Mouse (Mus musculus): ENCODE measurements around the gene Fam189b. TPM values are rescaled to one million over a fixed set of nuclear protein-coding genes. Genes with fewer than 3 reads are reported as not detected.

The Fam189b gene
- total RNA-seq, 2 experiments from 2014 or later = 8.8 to 9.0 TPM

DNA sequence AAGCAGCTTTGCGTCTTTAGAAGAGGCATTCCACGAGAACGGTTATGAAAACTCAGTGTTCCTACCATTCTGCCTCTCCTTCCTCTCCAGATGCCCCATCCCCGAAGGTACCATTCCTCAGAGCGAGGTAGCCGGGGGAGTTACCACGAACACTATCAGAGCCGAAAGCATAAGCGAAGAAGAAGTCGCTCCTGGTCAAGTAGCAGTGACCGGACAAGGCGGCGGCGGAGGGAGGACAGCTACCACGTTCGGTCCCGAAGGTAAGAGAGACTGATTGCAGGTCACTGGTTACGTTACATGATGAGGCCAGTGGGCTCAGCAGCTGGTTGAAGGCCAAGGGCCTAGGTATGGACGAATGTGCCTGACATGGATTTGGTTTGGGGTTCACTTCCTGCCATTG lies 16.0 kb upstream of the Fam189b start:
- no peak for DNase-seq

DNA sequence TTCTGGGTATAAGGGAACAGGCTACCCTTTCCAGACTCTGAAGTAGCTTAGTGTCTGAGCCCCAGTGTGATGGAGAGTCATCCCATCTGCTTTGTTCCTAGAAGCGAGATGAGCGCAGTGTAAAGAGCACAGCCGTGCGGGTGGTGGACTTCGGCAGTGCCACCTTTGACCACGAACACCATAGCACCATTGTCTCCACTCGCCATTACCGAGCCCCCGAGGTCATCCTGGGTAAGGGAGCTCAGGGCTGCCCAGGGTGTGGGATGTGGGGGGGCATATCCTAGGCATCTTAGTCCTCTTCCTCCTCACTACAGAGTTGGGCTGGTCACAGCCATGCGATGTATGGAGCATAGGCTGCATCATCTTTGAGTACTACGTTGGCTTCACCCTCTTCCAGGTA lies 8.1 kb upstream of the Fam189b start:
- DNase-seq = no peak

DNA sequence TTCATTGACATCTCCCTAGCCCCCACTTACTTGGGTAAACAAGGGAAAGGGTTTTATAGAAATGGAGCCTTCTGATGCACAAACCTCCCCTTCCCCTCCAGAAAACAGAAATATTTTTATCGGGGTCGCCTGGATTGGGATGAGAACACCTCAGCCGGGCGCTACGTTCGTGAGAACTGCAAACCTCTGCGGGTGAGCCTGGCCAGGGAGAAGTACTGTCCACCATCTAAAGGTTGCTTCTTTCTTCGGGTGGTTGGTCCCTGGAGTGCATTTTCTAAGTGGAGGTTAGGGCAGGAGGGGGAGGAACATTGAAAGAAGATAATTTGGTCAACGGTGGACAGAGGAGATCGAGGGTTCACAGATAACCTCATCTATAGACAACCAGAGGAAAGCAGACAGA lies 7.4 kb upstream of the Fam189b start:
- no peak for DNase-seq

DNA sequence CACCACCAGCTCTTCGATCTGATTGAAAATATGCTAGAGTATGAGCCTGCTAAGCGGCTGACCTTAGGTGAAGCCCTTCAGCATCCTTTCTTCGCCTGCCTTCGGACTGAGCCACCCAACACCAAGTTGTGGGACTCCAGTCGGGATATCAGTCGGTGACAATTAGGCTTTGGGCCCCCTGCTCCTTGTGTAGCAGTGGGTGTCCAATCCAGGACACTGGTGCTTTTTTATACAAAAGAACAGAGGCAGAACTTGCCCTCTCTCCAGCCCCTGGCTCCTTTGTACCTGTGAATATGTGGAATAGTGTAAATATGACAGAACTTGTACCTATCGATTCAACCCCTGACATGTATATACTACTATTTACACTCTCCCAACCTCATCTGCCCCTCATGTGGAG lies 6.5 kb upstream of the Fam189b start:
- DNase-seq = no peak

DNA sequence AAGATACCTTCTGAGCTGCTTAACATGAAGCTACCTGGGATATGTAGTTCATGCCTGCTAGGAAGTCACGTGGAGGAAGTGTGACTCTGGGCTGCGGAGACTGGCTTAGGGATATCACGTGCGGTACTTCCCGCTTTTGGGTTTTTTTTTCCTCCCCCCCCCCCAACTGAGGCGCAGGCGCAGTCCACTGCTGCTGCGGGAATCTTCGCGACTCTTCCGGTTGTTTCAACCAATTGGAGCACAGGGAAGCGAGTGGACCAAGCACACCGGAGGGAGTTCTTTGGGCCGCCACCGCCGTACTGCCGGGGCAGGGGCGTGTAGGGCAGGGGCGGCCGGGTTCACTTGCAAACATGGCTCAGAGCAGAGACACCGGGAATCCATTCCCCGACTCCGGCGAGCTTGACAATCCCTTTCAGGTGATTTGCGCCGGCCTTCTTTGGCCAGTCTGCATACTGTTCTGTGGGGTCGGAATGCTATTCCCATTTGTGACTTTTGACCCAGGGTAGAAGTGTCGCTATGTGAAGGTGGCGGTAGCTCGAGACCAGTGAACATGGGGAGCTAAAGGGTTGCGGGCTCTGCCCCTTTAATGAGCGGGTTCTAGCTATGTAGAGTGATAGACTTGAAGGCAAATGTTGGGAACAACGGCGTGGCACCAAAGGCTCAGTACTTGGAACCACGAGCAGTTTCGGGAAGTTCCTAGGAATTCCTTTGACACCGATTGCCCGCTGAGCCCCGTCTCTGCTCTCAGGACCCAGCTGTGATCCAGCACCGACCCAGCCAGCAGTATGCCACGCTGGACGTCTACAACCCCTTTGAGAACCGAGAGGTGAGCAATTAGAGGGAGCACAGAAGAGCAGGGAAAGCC lies 5.5 kb upstream of the Fam189b start, which contains the start of gene Scamp3:
Scamp3 (plus strand) TSS at position 232 of the 865 bp plus-strand sequence.
- peak; percentile 86 for DNase-seq

DNA sequence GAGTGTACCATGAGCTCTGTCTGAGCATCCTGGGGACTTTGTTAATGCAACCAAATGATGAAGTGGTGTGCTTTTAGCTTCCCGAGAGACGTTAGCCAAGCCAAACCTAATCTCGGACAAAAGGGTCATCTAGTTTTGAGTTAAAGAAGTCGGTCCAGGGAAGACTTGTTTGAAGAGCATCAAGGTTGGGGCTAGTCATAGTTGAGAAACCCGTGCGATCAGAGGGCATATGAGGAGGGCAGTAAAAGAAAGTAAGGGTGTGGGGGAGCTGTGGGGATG lies 4.9 kb upstream of the Fam189b start:
- no peak for DNase-seq

DNA sequence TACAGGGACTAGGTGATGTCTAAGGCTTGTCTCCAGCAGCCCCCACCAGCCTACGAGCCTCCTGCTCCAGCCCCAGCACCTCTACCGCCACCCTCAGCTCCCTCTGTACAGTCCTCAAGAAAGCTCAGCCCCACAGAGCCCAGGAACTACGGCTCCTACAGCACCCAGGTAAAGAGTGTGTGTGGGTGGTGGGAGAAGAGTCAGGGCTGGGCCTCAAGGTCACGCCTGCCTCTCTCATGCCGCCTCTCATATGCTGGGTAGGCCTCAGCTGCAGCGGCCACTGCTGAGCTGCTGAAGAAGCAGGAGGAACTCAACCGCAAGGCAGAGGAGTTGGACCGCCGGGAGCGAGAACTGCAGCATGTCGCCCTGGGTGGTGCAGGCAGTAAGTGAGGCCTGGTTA lies 3.9 kb upstream of the Fam189b start:
- no peak for DNase-seq

DNA sequence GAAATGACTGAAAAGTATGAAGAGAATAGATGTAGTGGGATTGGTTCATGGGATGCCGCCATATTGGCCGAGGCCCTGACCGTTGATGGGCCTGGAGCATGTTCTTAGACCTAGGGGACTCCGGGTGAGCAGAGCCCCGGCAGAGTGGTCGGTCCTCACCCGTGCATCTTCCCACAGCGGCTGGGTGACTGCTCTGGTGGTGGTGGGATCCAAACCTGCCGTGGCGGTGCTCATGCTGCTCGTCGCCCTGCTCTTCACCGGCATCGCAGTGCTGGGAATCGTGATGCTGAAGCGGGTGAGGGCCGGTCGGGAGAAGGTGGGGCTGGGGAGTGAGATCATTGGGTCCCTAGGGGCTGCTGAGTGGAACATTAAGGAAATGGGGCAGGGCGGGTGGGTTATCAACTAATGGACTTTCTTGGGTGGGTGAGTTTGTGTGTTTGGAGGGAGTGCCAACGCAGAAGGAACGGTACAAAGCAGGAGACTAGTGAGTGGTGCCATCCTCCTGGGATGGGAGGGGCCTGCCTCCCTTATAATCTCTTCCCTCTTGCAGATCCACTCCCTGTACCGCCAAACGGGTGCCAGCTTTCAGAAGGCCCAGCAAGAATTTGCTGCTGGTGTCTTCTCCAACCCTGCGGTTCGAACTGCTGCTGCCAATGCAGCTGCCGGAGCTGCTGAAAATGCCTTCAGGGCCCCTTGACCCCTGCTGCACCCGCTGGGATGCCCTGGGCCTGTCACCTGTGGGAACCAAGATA lies 1.0 kb upstream of the Fam189b start:
- DNase-seq = no peak

DNA sequence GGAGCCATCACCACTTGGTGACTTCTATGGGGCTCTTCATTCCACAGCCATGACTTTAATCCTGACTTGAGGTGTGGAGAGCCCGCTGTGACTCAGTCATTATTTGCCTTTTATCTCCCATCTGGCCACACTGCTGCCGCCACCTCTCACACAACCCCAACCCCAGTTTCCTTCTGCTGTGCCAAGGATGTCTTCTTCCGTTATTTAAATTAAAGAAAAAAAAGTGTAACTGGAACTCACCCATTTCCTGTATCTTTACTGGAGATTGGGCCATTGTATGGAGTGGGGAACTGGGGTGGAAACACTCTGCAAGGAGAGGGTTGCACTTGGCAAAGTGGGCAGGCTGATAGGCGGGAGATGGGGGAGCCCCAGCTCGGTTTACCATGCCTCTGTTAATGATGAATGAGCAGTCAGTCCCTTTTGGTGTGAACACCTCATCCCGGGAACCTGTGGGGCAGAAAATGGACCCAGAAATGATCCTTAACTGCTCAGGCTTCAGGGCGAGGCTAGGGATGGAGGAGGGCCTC lies 349 bp upstream of the Fam189b start:
- no peak for DNase-seq

DNA sequence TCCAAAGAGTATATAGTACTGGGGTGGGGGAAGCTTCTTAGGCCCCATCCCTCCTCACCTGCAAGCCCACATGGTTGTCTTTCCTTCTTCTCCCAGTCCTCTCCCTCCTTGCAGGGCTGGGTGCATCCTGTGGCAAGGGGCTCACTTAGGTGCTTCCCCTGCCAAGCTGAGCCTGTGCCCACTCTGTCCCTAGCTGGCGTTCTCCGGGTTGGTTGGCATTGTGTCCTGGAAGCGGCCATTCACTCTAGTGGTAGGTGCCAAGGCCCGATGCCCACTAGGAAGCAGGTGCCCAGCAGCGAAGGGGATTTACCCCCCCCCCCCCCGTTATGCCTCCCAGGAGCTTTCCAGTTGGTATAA lies 994 bp downstream of the Fam189b start:
- DNase-seq = no peak

DNA sequence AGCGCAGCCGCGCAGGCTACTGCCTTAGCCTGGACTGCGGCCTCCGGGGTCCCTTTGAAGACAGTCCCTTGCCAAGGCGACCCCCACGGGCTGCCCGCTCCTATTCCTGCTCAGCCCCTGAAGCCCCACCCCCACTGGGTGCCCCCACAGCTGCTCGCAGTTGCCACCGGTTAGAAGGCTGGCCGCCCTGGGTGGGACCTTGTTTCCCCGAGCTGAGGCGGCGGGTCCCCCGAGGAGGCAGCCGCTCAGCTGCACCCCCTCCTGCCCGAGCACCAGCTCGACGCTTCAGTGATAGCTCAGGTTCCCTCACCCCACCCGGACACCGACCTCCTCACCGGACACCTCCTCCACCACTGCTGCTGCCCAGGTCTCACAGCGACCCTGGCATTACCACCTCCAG lies 4.3 kb downstream of the Fam189b start:
- DNase-seq = no peak

DNA sequence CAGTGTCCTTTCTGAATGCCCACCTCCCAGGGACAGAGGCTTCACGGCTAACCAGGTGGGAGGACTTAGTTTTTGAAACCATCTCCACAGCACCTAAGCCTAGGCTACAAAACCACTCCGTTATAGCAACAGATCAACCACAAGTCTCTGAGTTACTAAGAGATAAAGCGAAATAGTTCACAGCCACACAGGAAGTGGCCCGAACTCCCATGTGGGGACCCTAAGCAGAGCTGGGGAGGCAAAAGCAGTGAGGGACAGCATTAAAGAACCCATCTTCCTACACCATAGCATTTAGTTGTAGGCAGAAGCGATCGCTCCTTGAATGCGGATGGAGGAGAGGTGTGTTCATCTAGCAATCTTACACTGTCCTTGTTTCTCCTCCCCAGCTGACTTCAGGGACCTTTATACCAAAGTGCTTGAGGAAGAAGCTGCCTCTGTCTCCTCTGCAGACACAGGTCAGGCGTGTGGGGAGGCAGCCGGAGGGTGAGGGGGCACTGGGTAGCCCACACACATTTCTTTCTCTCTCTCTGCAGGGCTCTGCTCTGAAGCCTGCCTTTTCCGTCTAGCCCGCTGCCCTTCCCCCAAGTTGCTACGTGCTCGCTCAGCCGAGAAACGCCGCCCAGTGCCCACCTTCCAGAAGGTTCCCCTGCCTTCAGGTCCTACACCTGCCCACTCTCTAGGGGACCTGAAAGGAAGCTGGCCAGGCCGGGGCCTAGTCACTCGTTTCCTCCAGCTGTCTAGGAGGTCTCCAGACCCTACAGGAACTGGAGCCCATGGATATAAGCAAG lies 4.9 kb downstream of the Fam189b start:
- no peak for DNase-seq

DNA sequence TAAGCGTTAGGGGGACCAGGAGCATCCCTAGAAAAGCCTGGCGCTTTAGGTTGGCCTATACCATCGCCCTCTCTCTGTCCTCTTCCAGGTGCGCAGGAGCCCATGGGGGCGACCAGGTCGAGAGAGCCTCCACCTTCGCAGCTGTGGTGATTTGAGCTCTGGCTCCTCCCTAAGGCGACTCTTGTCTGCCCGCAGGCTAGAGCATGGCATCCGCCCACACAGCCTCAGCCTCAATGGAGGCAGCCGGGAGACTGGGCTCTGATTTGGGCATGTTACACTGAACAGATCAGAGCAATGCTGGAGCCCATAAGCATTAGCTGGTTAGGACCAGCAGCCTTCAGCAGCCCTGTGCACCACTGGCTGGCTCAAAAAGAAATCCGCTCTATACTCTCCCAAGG lies 5.5 kb downstream of the Fam189b start:
- no peak for DNase-seq

DNA sequence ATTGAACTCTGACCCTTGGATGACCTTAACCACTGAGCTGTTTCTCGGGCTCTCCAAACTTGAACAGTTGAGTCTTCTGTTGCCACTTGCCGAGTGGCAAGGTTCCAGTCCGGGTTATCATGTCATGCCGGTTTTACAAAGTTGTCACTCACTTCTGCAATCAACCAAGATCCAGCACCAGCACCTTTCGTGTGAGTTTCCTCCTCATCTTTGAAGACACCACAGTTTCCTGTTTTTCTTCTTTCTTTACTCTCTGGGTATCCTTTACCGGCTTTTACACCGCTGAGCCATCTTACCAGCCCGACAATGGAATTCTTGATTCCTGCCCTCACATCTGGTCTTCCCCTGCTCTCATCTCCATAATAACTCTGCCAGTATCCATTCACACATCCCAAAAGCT lies 7.5 kb downstream of the Fam189b start:
- DNase-seq = no peak

DNA sequence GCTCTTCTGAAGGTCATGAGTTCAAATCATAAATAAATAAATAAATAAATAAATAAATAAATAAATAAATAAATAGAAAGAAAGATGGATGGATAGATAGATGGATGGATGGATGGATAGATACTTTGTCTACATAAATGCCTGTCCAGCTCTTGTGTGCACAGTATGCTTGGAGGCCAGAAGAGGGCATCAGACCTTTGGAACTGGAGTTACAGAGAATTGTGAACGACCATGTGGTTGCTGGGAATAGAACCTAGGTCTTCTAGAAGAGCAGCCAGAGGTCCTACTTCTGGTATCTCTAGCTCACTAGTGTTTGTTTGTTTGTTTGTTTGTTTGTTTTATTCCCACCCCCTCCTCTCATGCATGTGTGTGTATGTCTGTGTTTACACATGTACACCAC lies 10.4 kb downstream of the Fam189b start:
- DNase-seq = no peak

DNA sequence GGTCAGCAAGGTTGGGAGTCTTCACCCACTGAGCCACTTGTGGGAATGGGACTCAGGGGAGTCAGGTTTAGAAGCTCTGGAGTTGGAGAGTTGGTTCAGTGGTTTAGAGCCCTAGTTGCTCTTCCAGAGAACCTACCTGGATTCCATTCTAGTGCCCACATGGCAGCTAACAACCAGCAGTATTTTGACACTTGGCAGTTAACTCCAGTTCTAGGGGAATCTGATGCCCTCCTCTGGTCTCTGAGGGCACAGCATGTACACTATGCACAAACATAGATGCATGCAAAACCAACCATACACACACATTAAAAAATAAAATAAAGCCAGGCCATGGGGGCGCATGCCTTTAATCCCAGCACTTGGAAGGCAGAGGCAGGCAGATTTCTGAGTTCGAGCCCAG lies 10.9 kb downstream of the Fam189b start:
- DNase-seq = no peak

DNA sequence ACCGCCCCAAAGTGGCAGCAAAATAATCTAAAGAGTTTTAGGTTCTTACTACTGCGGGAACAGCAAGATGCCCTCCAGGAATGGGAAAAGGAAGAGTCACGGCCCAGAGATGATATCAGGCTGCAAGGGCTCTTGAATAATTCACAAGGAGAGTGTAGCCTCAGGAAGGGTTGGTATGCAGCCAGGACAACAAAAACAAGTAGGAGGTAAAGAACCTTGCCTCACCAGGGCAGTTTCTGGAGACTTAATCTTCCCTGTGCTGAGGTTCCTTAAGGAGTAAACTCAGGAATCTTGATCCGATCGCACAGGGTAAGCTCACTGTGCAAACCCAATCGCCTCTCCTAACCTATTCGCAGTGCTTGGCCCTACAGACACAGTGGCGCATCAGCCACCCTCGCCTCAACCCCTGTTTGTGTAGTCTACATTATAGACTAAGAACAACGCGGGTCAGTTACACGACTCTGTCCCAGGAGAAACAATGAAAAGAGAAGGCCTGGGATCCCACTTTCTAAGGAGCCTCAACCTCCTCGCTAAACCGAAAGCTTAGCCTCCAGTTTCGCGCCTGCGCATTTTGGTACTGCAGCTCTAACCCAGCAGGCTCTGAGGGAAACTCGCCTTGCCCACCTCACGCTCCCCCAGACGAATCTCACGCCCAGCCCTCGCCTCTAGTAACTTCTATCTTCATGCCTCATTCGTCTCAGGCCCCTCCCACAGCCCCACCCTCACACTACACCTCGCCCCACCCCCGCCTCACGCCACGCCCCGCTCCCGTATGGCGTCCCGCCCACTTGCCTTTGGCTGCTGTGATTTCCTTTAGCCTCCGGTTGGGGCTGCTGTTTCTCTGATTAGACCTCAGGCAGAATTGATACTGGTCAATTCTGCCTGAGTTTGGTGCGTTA lies 13.3 kb downstream of the Fam189b start:
- DNase-seq = peak; percentile 93

DNA sequence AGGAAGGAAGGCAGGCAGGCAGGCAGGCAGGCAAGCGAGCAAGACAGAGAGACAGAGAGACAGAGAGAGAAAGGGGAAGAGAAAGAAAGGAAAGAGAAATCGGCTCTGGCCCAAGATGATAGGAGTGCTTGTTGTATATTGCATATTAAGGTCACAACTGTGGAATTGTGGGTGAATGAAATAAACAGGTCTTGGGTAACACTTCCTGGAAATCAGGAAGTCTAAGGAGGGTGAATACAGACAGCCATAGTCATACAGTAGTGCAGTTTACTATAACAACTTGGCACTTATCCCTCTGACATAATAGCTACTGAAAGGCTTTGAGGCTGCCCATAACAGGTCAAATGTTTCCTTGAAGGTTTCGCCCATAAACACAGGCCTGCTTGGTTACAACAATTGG lies 16.9 kb downstream of the Fam189b start:
- DNase-seq = no peak

DNA sequence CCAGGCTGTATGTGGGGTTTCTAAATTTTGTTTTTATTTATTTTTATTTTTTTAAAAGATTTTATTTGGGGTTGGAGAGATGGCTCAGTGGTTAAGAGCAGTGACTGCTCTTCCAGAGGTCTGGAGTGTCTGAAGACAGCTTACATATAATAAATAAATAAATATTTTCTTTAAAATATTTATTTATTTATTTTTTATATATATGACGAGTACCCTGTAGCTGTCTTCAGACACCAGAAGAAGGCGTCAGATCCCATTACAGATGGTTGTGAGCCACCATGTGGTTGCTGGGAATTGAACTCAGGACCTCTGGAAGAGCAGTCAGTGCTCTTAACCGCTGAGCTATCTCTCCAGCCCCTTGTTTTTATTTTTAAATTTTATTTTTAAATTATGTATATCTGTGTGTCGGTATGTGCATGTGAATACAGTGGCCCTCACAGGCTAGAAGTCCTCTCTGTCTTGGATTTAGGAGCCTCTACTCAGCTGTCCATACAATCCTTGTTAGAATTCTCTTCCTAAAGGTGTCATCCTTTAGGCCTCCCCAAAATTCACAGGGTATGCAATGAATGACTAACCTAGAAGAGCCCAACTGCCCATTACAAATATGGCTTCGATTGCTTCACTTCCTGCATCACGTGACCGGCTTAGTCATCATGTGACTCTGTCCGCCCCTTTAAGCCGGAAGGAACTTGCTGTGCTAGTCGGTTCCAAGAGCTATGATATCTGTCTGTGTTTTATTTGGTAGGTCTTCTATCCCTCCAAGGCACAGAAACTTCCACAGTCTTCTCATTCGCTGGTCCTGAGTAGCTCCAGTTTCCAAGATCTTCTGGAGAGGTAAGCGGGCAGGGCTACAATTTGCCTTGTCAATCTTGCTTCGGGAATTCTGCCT lies 19.6 kb downstream of the Fam189b start, which contains the start of gene Gba:
Gba (plus strand) TSS at position 676 of the 889 bp plus-strand sequence.
- peak; percentile 90 for DNase-seq

DNA sequence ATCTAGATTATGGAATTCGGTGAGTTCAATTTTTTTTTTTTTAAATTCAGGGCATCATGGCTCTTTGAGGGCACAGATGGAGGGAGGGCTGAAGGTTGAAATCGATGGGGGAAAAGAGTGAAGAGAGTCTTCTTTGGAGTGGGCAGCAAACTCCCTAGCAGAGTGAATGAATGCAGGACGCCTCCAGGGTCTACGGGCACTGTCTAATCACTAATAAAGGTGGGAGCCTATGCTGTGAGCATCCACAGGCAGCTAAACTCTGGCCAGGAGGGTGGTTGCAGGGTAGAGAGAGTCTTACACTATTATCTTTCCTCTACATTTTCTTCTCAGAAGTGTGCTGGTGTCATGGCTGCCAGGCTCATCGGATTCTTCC lies 20.2 kb downstream of the Fam189b start:
- DNase-seq = no peak

DNA sequence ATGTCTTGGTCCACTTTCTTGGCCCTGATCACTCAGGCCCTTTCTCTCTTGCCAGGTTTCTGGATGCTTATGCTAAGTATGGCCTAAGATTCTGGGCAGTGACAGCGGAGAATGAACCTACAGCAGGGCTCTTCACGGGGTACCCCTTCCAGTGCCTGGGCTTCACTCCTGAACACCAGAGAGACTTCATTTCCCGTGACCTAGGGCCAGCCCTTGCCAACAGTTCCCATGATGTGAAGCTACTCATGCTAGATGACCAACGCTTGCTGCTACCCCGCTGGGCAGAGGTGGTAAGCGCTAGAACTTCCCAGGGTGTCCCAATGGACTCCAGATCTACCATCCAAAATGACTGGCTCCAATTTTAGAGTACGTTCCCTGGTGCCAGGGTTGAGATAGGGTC lies 23.1 kb downstream of the Fam189b start:
- no peak for DNase-seq
